Mouse (Mus musculus): ENCODE results near the gene Ap1m2.

The Ap1m2 gene

DNA sequence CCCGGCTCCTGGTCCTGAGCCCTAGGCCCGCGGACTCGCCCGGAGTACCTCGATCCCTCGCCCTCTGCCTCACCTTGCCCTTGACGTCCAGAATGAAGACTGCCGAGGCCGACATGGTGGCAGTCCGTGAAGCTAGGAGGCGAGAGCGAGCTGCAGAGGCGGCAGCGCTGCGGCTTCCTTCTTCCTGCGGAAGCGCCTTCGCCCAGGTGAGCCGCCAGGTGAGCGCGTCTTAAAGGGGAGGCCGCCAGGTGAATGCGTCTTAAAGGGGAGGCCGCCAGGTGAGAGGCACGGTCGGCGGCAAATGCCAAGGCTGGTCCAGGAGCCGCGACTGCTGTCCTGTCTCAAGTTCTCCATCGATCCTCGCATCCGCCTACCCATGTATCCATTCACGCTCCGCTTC is at the start of gene Ap1m2:
TSS of gene Ap1m2 (minus strand) at position 204 of the 400 bp plus-strand sequence.
- DNase-seq: peak; percentile 59

DNA sequence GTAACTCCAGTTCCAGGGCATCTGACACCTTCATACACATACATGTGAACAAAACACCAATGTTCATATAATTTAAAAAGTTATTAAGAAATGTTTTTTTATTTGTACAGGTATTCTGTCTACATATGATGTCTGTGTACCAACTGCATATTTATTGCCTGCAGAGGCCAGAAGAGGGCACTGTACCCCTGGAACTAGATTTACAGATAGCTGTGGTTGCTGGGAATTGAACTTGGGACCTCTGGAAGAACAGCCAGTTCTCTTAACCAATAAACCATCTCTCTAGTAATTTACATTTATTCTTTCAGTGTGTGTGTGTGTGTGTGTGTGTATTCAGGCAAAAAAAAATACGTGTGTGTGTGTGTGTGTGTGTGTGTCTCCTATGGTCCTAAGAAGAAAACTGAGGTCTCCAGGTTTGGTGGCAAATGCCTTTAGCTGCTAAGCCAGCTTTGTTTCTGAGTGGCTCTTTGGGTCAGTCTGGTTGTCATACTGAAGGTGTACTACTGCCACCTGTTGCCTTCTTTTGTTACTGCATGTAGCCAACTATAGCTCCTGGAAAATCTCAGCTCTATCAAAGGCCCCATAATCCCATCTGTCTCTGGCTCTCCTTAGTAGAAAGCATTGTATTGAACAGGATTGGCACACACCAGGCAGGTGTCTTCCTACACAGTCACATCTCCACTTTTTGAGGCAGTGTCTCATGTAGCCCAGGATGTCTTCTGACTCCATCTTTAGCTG is 45.0 kb upstream of the Ap1m2 start:
- DNase-seq: peak; percentile 83

DNA sequence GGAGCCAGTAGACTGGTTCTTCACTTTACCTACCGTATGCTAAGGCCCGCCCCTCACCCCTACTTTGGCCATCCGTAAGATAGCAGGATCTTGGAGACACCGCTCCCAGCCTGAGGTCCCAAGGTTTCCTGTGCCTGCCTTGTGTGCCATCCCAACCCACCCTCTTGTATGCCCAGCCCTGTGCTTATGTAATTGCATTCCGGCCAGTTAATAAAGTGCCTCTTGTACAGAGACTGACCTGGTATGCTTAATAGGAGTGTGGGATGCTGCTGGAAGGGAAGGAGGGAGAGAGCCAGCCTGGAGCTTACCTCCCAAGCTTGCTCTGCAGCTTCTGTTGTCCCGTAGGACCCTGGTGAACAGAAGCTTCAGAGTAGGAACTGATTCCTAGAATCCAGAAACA is 42.7 kb upstream of the Ap1m2 start:
- no peak for DNase-seq

DNA sequence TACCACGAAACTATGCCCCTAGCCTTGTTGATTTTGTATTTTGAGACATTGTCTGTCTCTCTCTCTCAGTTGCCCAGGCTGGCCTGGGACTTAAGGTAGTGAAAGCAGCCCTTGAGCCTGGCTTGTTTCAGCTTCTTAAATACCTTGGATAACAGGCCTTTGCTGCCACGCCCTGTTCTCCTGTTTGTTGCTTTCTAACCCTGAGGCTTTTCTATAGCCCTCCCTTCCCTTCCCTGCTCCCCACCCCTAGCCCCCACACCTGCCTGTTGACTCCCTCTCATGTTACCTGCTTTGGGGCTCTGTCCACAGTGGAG is 41.2 kb upstream of the Ap1m2 start:
- no peak for DNase-seq

DNA sequence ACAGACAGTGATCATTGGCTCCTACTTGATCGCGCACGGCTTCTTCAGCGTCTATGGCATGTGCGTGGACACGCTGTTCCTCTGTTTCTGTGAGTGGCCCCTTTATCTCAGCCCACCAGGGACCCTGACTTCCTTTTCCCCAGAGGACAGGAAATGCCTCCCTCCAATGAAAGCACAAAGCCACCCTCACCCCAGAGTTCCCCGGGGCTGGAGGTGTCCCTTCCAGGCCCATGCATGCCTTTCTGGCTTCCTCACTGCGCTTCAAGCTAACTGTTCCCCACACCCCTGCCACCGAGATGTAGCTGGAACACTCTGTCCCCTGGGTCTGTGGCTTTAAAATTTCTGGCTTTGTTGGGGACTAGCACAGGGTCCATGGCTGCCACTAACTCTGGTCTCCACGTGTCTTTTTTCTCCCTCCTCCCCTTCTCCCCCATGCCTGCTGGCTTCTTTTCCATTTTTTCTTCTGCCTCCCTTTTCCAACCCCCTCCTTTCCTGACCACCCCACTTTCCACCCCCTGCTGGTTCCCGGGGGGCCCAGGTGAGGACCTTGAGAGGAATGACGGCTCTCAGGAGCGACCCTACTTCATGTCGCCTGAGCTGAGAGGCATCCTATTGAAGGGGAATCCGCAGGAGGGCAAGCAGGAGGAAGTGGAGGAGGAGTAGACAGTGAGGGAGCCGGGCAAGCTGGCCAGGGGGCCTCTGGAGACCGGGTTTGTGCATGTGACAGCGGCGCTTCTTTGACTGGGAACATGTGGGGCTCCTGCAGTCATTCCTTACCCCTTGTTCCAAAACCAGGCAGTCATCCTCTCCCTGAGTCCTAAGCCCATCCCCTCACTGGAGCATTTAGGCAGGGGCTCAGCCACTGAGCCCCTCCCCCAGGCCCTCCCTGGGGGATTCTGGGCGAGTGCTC is 40.6 kb upstream of the Ap1m2 start:
- DNase-seq: peak; percentile 14

DNA sequence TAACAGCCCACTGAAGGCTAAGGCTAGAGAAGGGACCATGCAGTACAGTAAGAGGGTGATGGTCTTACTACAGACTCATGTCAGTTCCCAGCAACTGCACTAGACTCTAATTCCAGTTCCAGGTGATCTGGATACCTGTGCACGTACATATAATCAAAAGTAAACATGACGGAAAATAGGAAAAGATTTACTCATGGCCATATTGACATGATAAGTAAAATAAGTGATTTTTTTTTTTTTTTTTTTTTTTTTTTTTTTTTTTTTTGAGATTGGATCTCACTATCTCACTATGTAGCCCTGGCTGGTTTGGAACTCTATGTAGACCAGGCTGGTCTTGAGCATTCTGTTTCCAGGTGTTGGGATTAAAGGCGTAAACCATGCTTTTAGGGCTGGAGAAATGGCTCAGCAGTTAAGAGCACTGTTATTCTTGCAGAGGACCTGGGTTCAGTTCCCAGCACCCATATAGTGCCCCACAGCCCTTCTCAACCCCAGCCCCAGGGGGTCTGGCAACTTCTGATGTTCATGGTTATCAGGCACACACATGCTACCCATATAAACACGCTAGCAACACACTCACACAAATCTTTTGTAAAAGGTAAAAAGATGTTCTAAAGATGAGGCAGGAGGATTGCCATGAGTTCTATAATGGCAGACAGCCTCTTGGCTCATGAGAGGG is 39.7 kb upstream of the Ap1m2 start:
- DNase-seq: no peak

DNA sequence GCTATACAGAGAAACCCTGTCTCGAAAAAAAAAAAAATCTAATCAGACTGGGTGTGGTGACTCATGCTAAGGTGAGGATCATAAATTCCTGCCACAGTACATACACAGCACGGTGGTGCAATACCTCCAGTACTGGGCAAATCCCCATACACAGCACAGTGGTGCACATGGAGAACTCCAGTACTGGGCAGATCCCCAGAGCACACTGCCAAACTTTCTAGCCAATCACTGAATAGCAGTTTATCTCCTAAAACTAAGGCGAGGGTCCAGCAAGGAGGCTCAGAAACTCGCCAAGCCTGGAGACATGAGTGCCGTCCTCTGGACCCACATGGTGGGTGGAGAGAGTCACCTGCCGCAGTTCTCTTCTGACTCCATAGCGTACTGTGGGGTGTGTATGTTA is 39.0 kb upstream of the Ap1m2 start:
- DNase-seq: no peak

DNA sequence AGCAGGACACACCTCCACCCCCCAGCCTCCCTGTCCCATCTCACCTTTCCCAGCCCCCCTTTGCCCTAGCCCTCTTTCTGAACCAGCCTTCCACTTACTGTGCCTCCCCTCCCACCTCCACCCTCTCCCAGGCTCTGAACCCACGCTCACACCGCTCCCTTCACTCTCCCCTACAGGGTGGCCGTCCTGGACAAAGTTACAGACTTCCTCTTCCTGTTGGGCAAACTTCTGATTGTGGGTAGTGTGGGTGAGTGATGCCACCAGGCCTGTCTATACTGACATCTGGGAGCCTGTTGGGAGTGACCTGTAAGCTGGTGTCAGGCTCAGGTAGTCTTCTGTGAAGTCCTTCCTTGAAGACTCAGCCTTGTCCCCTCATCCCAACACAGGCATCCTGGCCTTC is 36.0 kb upstream of the Ap1m2 start:
- DNase-seq: no peak

- no peak for DNase-seq
Measured at GRCm38 (mm10) chr9:21346627-21347365, 34.7 kb upstream of the Ap1m2 start.

- DNase-seq: no peak
Measured at GRCm38 (mm10) chr9:21340411-21340810, 28.3 kb upstream of the Ap1m2 start.

- peak; percentile 39 for DNase-seq
Measured at GRCm38 (mm10) chr9:21337652-21338051, 25.5 kb upstream of the Ap1m2 start.

- no peak for DNase-seq
Measured at GRCm38 (mm10) chr9:21336491-21336890, 24.4 kb upstream of the Ap1m2 start.

DNA sequence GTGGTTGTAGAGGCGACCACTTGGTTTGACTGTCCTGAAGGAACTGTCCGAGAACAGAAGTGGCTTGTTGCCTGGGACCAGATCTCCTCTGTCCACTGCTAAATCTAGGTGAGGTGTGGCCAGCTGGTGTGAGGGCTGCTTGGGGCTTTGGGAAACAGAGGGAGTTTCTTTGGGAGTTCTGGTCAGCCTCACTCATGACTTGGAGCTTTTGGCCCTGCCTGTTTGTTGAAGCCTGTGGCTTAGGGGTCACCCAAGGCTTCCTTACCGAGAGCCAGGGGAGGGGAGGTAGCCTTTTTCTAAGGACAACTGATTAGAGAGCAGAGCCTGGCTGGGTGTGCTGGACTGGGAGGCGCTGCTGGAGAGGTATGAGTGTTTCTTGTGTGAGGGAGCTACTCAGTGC is 23.3 kb upstream of the Ap1m2 start:
- no peak for DNase-seq

- DNase-seq: no peak
Measured at GRCm38 (mm10) chr9:21334747-21335146, 22.6 kb upstream of the Ap1m2 start.

GRCm38 (mm10) chr9:21333523-21333922 is 21.4 kb upstream of the Ap1m2 start:
- no peak for DNase-seq

- DNase-seq: no peak
Measured at GRCm38 (mm10) chr9:21332161-21333061, 20.3 kb upstream of the Ap1m2 start.

- no peak for DNase-seq
Measured at GRCm38 (mm10) chr9:21331365-21332140, 19.4 kb upstream of the Ap1m2 start.

- DNase-seq: no peak
Measured at GRCm38 (mm10) chr9:21329699-21330289, 17.7 kb upstream of the Ap1m2 start.

DNA sequence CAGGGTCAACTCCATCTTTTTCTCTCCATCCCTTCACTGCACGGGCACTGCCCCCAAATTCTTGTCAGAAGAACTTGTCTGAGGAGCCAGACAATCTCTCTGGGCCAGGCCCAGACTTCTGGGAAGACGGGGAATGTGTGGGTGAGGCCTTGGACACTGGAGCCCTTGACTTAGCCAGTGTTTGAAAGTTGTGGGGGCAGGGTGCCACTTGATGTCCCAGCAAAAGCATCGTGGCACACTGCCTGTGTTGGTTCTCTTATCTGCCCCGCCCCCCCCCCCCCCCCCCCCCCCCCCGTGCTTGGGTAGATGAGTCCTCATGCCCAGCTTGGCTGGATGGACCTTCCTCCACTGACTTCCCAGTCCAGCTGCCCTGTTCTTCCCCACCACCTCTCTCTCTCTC is 16.9 kb upstream of the Ap1m2 start:
- no peak for DNase-seq

DNA sequence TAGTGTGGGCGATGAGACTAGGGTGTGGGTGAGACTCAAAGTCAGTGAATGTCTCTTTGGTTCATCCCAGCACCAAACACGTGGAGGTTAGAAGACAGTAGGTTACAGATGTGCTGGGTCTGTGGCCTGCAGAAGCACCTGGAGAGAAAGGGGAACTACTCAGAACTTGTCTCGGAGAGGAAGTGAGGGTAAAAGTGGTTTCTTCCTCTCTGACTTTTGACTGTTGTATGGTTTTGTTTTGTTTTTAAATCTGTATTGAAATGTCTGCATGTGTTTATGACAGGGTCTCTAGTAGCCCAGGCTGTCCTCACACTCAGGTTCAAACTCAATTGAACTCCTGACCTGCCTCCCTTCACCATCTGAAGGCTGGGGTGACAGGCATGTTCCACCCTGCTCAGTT is 15.9 kb upstream of the Ap1m2 start:
- DNase-seq: no peak

DNA sequence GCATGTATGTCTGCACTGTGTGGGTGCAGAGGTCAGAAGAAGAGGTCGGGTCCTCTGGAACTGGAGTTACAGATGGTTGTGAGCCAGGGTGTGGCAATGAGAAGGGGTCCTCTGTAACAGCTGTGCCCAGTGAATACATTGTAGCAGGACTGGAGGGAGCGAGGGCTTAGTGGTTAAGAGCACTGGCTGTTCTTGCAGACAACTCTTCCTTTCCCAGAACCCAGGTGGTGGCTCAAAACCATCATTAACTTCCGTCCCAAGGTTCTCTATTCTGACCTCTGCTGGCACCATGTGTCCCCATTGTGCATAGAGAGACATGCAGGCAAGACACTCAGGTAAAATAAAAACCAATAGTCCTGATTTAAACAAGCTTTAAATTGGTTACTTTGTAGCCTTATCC is 15.4 kb upstream of the Ap1m2 start:
- no peak for DNase-seq

Measured in kidney, adult 9 months (tissue).